Mouse (Mus musculus) liver, adult 2 months (tissue): ENCODE measurements at regions not wholly inside any gene's neighbourhood (a gene's known extent, or its start where the extent isn't known, plus 50 kb on each side); places are given as distances from the start of the nearest gene placed in this dataset.

ENCODE experiments used
- DNase-seq: peaks from one replicate; pipeline ENCODE4 v3.0.0-alpha.2; 2011; ENCODE audit warnings: low read depth, low spot score; ENCODE audit errors: extremely low read depth
- H3K27ac ChIP-seq: fragments of 200-500 bp; replicated peaks from 2 replicates; pipeline ENCODE4 v1.5.1; 2012; ENCODE audit warnings: low read depth, mild to moderate bottlenecking, control low read depth, inconsistent platforms, low read length; ENCODE audit not compliant: insufficient read depth
- H3K27me3 ChIP-seq: fragments of 200-500 bp; 2 replicates; pipeline ENCODE4 v1.6.1; 2012; ENCODE audit warnings: mild to moderate bottlenecking, moderate library complexity, low read length, inconsistent platforms; ENCODE audit not compliant: control insufficient read depth, insufficient read depth
- H3K36me3 ChIP-seq: fragments of 200-500 bp; 2 replicates; pipeline ENCODE4 v1.6.1; 2012; ENCODE audit warnings: low read length, inconsistent platforms; ENCODE audit not compliant: control insufficient read depth, insufficient read depth
- H3K4me1 ChIP-seq: fragments of 200-500 bp; 2 replicates; pipeline ENCODE4 v1.6.1; 2011; ENCODE audit warnings: low read length; ENCODE audit not compliant: control insufficient read depth, insufficient read depth
- H3K4me3 ChIP-seq: fragments of 200-500 bp; 2 replicates; pipeline ENCODE4 v1.5.1; 2011; ENCODE audit warnings: low read depth, mild to moderate bottlenecking, control low read depth, low read length, moderate library complexity; ENCODE audit not compliant: insufficient read depth
- H3K79me2 ChIP-seq: fragments of 200-500 bp; 2 replicates; pipeline ENCODE4 v1.6.1; 2012; ENCODE audit warnings: inconsistent platforms, mild to moderate bottlenecking, low read length, moderate library complexity; ENCODE audit not compliant: control insufficient read depth, insufficient read depth
- H3K9ac ChIP-seq: fragments of 200-500 bp; 2 replicates; pipeline ENCODE4 v1.6.1; 2012; ENCODE audit warnings: low read depth, mild to moderate bottlenecking, control low read depth, inconsistent platforms, low read length
- CTCF ChIP-seq: fragments of 200-500 bp; IDR thresholded peaks from 2 replicates; pipeline ENCODE4 v1.5.1; 2011; ENCODE audit warnings: low read depth, low read length, control low read depth
- POLR2A ChIP-seq: fragments of 200-500 bp; IDR thresholded peaks from 2 replicates; pipeline ENCODE4 v1.6.1; 2011; ENCODE audit warnings: low read length, control low read depth; ENCODE audit not compliant: insufficient read depth; ENCODE audit errors: extremely low read depth
- WGBS: fragments of 180-500 bp; shearing (Covaris S2); methylation state at CpG from one replicate; pipeline ENCODE4 v1.1.7; 2018; 5-methylcytosine and 5-hydroxymethylcytosine counted together

- no peaks in the 10 kb centered on the region for H3K79me2 ChIP-seq
- peak; percentile 58 for DNase-seq
- WGBS = 45% methylated on average over 4 of the region's 4 CpGs
- no peak overlapping the region for H3K27ac ChIP-seq
- TF ChIP-seq POLR2A (no peak), CTCF (no peak)
- H3K4me1 ChIP-seq = peaks cover 3% of the 10 kb centered on the region; the same call in 1 of the 2 replicates
- no peaks in the 10 kb centered on the region for H3K27me3 ChIP-seq
- H3K36me3 ChIP-seq = no peaks in the 10 kb centered on the region
- no peak overlapping the region for H3K4me3 ChIP-seq
- no peak overlapping the region for H3K9ac ChIP-seq
Observed at GRCm38 (mm10) chr2:48409876-48410275, 404.0 kb upstream of the Acvr2a start.

DNA sequence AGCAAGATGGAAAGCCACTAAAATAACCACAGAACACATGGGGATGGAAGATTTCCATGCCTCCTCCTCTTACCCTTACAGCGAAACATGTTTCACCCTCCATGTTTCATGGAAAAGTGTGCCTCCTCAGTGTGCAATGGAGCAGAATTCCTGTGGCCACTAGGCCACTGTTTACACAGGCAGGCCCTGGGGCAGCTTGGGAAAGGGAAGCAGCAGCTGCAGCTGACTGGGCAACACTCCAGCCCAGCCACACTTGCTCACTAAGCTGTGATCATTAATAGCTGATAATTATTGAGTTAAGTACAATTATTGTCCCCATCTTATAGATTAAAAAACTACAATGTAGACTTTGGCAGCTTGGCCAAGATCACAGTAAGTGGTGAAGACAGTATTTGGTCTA lies 402.5 kb upstream of the Acvr2a start:
- peaks cover 3% of the 10 kb centered on the region; the same call in 1 of the 2 replicates for H3K4me1 ChIP-seq
- H3K4me3 ChIP-seq = no peak overlapping the region
- H3K36me3 ChIP-seq = no peaks in the 10 kb centered on the region
- TF ChIP-seq POLR2A (no peak), CTCF (no peak)
- H3K27ac ChIP-seq = no peak overlapping the region
- no peaks in the 10 kb centered on the region for H3K79me2 ChIP-seq
- H3K9ac ChIP-seq = no peak overlapping the region
- DNase-seq = no peak
- 96% methylated on average over 1 of the region's 1 CpGs for WGBS
- H3K27me3 ChIP-seq = no peaks in the 10 kb centered on the region

DNA sequence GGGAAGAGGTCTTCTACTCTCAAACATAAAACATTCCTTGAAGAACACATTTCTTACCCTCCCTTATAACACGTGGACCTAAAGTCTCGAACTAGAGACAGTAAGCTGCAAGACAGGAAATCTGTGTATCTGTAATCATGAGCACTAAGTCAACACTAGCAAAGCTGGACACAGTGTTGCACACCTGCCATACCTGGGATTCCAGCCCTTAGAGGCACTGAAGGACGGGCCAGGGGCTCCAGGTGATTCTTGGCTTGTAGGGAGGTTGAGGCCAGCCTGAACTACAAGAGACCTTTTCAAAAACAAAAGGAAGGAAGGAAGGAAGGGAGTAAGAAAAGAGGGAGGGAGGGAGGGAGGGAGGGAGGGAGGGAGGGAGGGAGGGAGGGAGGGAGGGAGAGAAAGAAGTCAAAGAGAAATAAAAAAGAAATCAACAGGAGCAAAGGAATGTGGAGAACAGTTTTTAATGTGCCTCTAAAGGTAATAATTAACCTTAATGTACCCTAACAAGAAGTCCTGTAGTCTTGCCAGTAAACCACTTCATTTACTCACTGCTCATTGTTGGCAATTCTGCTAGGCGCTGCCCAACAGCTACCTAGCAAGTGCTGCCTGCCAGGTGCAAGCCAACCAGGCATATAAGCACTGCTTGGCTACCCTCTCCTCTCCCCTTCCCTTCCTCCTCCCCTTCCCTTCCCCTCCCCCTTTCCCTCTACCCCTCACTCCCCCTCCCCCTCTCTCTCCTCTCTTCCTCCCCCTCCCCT lies 401.0 kb upstream of the Acvr2a start:
- H3K36me3 ChIP-seq = no peaks in the 10 kb centered on the region
- H3K9ac ChIP-seq = no peak overlapping the region
- TF ChIP-seq CTCF = no peak
- no peak for TF ChIP-seq POLR2A
- peaks cover 3% of the 10 kb centered on the region; the same call in 1 of the 2 replicates for H3K4me1 ChIP-seq
- peak; percentile 85 for DNase-seq
- no peaks in the 10 kb centered on the region for H3K27me3 ChIP-seq
- no peak overlapping the region; the same call in 1 of the 2 replicates for H3K27ac ChIP-seq
- H3K79me2 ChIP-seq = no peaks in the 10 kb centered on the region
- 36% methylated on average over 4 of the region's 4 CpGs for WGBS
- H3K4me3 ChIP-seq = no peak overlapping the region

DNA sequence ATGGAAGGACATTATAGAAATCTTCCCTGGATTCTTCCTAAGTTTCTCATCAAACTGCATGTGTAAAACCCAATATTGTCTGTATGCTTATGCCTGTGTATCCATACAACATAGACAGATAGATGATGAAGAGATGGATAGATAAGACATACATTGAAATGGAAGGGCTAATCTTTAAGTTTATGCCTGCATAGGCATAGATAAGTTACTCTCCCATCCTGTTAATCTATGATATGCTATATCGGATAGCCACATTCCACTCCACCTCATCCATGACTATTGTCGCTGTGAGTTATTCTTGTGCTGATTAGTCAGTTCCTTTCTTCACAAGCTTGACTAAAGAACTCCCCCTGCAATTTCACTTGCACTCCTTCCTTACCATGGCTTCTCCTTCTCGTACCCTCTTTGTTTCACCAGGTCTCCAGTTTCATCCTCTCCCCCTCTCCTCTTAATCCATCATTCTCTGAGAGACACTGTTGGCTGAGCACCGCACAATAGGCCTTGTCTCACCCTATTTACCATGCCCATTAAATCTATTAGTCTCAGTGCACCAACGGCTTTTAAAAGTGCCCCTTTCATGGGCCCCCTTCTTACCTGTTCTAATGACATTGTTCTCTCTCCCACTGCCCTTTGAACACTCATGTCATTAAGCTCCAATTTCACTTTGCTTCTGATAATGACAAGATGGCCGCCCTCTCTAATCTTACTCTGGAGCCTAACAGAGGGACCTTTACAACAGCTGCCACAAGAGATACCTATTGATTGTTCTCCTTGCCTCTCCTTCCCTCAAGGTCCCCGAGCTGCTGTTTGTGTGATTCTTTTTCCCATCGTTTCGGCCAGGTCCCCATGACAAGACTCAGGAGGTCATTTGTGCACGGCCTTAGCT lies 399.1 kb upstream of the Acvr2a start:
- TF ChIP-seq POLR2A = no peak
- TF ChIP-seq CTCF = no peak
- WGBS = 83% methylated on average over 10 of the region's 10 CpGs
- H3K4me3 ChIP-seq = no peak overlapping the region
- DNase-seq = no peak
- H3K9ac ChIP-seq = no peak overlapping the region
- no peak overlapping the region for H3K27ac ChIP-seq
- H3K4me1 ChIP-seq = peaks cover 3% of the 10 kb centered on the region; the same call in 1 of the 2 replicates
- no peaks in the 10 kb centered on the region for H3K27me3 ChIP-seq
- H3K36me3 ChIP-seq = no peaks in the 10 kb centered on the region
- H3K79me2 ChIP-seq = no peaks in the 10 kb centered on the region

DNA sequence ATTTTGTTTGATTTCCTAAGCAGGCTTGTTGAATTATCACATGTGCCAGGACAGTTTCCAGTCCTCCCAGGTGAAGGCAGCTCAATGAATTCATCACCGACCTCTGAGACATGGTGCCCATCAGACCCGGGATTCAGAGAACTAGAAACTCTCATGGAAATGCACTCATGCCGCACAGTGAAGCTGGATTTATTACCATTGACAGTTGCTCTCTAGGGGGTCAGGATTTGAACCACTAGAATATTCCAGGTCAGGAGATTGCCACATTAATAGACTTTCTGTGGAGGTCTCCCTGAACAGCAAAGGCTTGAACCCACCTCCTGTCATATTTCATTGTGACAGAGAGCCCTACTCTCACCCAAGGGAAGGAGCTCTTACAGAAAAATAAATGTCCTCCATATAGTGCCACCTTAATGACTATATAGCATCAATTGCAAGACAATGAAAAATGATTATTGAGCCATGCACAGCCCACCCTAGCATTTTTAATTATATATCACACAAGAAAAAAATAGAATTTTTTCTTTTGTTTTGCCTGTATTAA lies 397.6 kb upstream of the Acvr2a start:
- WGBS = 91% methylated on average over 3 of the region's 3 CpGs
- DNase-seq = no peak
- Histone ChIP-seq H3K27me3 (no peaks in the 10 kb centered on the region), H3K27ac (no peak overlapping the region), H3K4me1 (peaks cover 3% of the 10 kb centered on the region; the same call in 1 of the 2 replicates), H3K36me3 (no peaks in the 10 kb centered on the region), H3K9ac (no peak overlapping the region), H3K79me2 (no peaks in the 10 kb centered on the region), H3K4me3 (no peak overlapping the region)
- no peak for TF ChIP-seq CTCF
- TF ChIP-seq POLR2A = no peak
